Mouse (Mus musculus): Measurements from ENCODE around the gene Pex10.
A peak's percentile ranks its signal among the peaks of the same experiment; 100 is the strongest.

The Pex10 gene

GRCm38 (mm10) chr4:155066834-155067522 lies at the start of gene Pex10:
TSS of gene Pex10 (plus strand) at chr4:155067016.
- peak; percentile 93 to 96 for DNase-seq (ENCODE audit: low spot score in 2 of 2)

GRCm38 (mm10) chr4:155017253-155017878 lies 49.5 kb upstream of the Pex10 start:
- no peak for DNase-seq (ENCODE audit: low spot score in 2 of 2)

GRCm38 (mm10) chr4:155018066-155018465 lies 48.8 kb upstream of the Pex10 start:
- no peak for DNase-seq (ENCODE audit: low spot score in 2 of 2)

GRCm38 (mm10) chr4:155018601-155019335 lies 48.0 kb upstream of the Pex10 start:
- no peak for DNase-seq (ENCODE audit: low spot score in 2 of 2)

- DNase-seq (ENCODE audit: low spot score in 2 of 2), result no peak
Observed at GRCm38 (mm10) chr4:155019336-155019847, 47.4 kb upstream of the Pex10 start.

GRCm38 (mm10) chr4:155020141-155020540 lies 46.7 kb upstream of the Pex10 start:
- no peak for DNase-seq (ENCODE audit: low spot score in 2 of 2)

- DNase-seq (ENCODE audit: low spot score in 2 of 2), result no peak
Observed at GRCm38 (mm10) chr4:155020813-155021212, 46.0 kb upstream of the Pex10 start.

GRCm38 (mm10) chr4:155022228-155022855 lies 44.5 kb upstream of the Pex10 start:
- DNase-seq (ENCODE audit: low spot score in 2 of 2), result no peak

GRCm38 (mm10) chr4:155024170-155025010 lies 42.4 kb upstream of the Pex10 start:
- no peak for DNase-seq (ENCODE audit: low spot score in 2 of 2)

GRCm38 (mm10) chr4:155033115-155033514 lies 33.7 kb upstream of the Pex10 start:
- no peak for DNase-seq (ENCODE audit: low spot score in 2 of 2)

- no peak for DNase-seq (ENCODE audit: low spot score in 2 of 2)
Observed at GRCm38 (mm10) chr4:155034202-155034601, 32.6 kb upstream of the Pex10 start.

- DNase-seq (ENCODE audit: low spot score in 2 of 2), result no peak
Observed at GRCm38 (mm10) chr4:155034787-155035186, 32.0 kb upstream of the Pex10 start.

GRCm38 (mm10) chr4:155040197-155040596 lies 26.6 kb upstream of the Pex10 start:
- DNase-seq (ENCODE audit: low spot score in 2 of 2), result no peak

GRCm38 (mm10) chr4:155040696-155041095 lies 26.1 kb upstream of the Pex10 start:
- DNase-seq (ENCODE audit: low spot score in 2 of 2), result no peak

- peak in 1 of 2 experiments; percentile 47 for DNase-seq (ENCODE audit: low spot score in 2 of 2)
Observed at GRCm38 (mm10) chr4:155042606-155043288, 24.1 kb upstream of the Pex10 start.

GRCm38 (mm10) chr4:155043289-155043625 lies 23.6 kb upstream of the Pex10 start:
- DNase-seq (ENCODE audit: low spot score in 2 of 2), result no peak

- no peak for DNase-seq (ENCODE audit: low spot score in 2 of 2)
Observed at GRCm38 (mm10) chr4:155046636-155047035, 20.2 kb upstream of the Pex10 start.

- no peak for DNase-seq (ENCODE audit: low spot score in 2 of 2)
Observed at GRCm38 (mm10) chr4:155050116-155050515, 16.7 kb upstream of the Pex10 start.

GRCm38 (mm10) chr4:155056724-155057123 lies 10.1 kb upstream of the Pex10 start, which contains the start of gene Plch2:
TSS of gene Plch2 (minus strand) at chr4:155056784.
- no peak for DNase-seq (ENCODE audit: low spot score in 2 of 2)

GRCm38 (mm10) chr4:155058325-155058724 lies 8.5 kb upstream of the Pex10 start:
- DNase-seq (ENCODE audit: low spot score in 2 of 2), result no peak

GRCm38 (mm10) chr4:155063895-155064294 lies 2.9 kb upstream of the Pex10 start:
- DNase-seq (ENCODE audit: low spot score in 2 of 2), result no peak

Data from frontal cortex, postnatal 10 days (tissue).